7 mouse cellular contexts compared by ENCODE assay signal in genomic region chr4:43114946-43115345, GRCm38 (mm10). TPM values are rescaled to one million over a fixed set of nuclear protein-coding genes. Genes with fewer than 3 reads are reported as not detected.
DNase-seq lines count a peak whose midpoint lies in the region; ATAC-seq lines count a peak whose summit lies in the region.

No protein-coding gene starts in this region.

- no peaks in the 10 kb centered on the region for H3K27me3 ChIP-seq in embryonic facial prominence, embryonic 14.5 days (replicated peaks; ENCODE audit: control insufficient read depth, insufficient read depth, low read length)

- no peak overlapping the region for H3K9ac ChIP-seq in embryonic facial prominence, embryonic 14.5 days (ENCODE audit: low read depth, low read length)

- DNase-seq in urinary bladder, postnatal 25 days (ENCODE audit: low spot score), result peak; percentile 26
- no peak for DNase-seq in urinary bladder, adult 2 months (ENCODE audit: low spot score)
- peak; percentile 54 to 66 for DNase-seq in adrenal gland, postnatal 36 days
- peak; percentile 74 for DNase-seq in embryonic facial prominence, embryonic 14.5 days (ENCODE audit: low spot score)
- DNase-seq in kidney, postnatal 36 days, result peak; percentile 42 to 77
- DNase-seq in lung, adult 18-20 months, result peak; percentile 20 to 28
- DNase-seq in right cerebral cortex, postnatal 36 days (ENCODE audit: low spot score in 2 of 2), result peak; percentile 24 to 26

- H3K9me3 ChIP-seq in embryonic facial prominence, embryonic 14.5 days (ENCODE audit: control insufficient read depth, low read length), result no peaks in the 10 kb centered on the region

- WGBS in embryonic facial prominence, embryonic 14.5 days, result 21% methylated on average over 2 of the region's 2 CpGs

- no peaks in the 10 kb centered on the region for H3K36me3 ChIP-seq in embryonic facial prominence, embryonic 14.5 days (ENCODE audit: control insufficient read depth, insufficient read depth, low read length)

- no peak overlapping the region for H3K4me2 ChIP-seq in embryonic facial prominence, embryonic 14.5 days (ENCODE audit: low read depth, low read length)

- no peak overlapping the region for H3K27ac ChIP-seq in embryonic facial prominence, embryonic 14.5 days (replicated peaks; ENCODE audit: low read depth, low read length)

- no peak for ATAC-seq in embryonic facial prominence, embryonic 14.5 days (ENCODE audit: low read depth)

- H3K4me1 ChIP-seq in embryonic facial prominence, embryonic 14.5 days (ENCODE audit: control insufficient read depth, insufficient read depth, low read length), result no peaks in the 10 kb centered on the region

- H3K4me3 ChIP-seq in embryonic facial prominence, embryonic 14.5 days (ENCODE audit: low read depth, low read length), result no peak overlapping the region

RNA-seq across cellular contexts. Expression of gene Unc13b, which starts 56.2 kb away (rescaled TPM):
- polyA plus RNA-seq in urinary bladder, adult 2 months (2012; rRNA removed), result 9.9 and 11.2 TPM in 2 replicates
- 10 to 100 TPM; 10.5 to 12.4 TPM for total RNA-seq in adrenal gland, postnatal 36 days (2021)
- 5.5 TPM in 2 replicates for polyA plus RNA-seq in embryonic facial prominence, embryonic 14.5 days (2014; fragmentation: Nextera tagmentation; extraction: Ambion mirVana)
